Mouse (Mus musculus): ENCODE results near the gene Chrm2. TPM values are rescaled to one million over a fixed set of nuclear protein-coding genes. Genes with fewer than 3 reads are reported as not detected.
A peak's percentile ranks its signal among the peaks of the same experiment; 100 is the strongest.

Chrm2 gene
- 0.04 and 0.09 TPM in 2 replicates for polyA plus RNA-seq (2016; fragmentation: Nextera tagmentation; extraction: Ambion mirVana)

DNA sequence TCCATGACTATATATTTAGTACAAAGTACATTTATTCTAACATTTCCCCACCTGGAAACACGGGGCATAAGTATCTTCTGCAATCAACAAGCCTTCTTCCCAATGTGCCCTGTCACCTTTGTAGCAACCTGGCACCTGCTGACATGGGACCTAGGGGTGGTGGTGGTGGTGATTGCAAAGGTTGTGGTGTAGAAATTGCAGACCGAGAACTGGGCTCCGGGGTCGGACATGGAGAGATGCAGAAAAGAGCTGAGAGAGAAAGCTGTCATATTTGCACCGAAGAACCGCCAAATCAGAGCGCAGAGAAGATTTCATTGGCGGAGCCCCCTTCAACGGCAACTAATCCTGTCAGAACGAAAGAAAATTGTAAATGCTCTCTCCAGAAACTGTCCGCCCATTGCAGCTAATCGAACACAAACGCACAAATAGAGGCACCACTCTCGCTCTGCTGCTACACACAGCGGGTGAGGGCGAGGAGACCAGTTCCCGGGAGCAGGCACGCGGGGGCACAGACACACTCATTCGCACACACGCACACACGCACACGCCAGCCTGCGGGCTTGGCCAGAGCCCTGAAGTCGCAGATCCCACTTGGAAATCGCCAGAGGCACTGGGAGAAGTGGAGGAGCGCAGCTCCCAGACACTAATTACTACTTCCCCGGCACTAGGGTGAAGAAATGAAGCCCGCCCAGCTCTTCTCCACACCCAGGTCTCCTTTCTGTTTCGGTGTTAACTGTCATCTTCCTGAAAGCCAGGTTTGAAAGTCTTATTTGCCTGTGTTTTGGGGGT, at the start of gene Chrm2:
TSS of gene Chrm2 (plus strand) at position 473 of the 789 bp plus-strand sequence.
- Histone ChIP-seq H3K36me3 (no peaks in the 10 kb centered on the region), H3K9me3 (replicated peaks) (no peaks in the 10 kb centered on the region), H3K4me3 (peak within 1 kb of the TSS; percentile 53), H3K4me1 (peaks cover 19% of the 10 kb centered on the region), H3K27me3 (ENCODE audit: low read depth, poor library complexity, severe bottlenecking) (peaks cover 61% of the 10 kb centered on the region), H3K27ac (no peak within 1 kb of the TSS)
- DNase-seq (ENCODE audit: low spot score), result peak; percentile 54
- WGBS, result 3% methylated on average over 30 of the region's 30 CpGs

DNA sequence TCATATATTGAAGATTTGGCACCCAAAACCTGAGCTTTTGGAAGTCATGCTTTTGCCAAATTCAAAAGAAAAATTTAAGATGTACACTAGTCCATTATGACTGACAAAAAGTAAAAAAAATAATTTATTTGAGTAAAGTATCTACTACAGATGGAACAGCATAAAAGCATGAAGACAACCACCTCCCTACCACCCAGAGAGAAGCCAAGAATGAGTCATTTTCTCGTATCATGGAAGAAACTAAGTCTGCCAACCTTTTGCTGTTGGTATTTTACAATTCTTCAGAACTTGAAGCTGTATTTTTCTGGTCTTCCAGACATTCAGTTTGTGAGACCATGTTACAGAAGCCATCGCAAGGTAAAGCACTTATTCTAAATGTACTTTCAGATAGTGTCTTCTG, 13.9 kb upstream of the Chrm2 start:
- no peak for DNase-seq (ENCODE audit: low spot score)
- Histone ChIP-seq H3K4me3 (no peak overlapping the region), H3K27me3 (ENCODE audit: low read depth, poor library complexity, severe bottlenecking) (no peaks in the 10 kb centered on the region), H3K9me3 (replicated peaks) (no peaks in the 10 kb centered on the region), H3K27ac (no peak overlapping the region), H3K36me3 (no peaks in the 10 kb centered on the region), H3K4me1 (no peaks in the 10 kb centered on the region)
- 87% methylated on average over 2 of the region's 2 CpGs for WGBS

DNA sequence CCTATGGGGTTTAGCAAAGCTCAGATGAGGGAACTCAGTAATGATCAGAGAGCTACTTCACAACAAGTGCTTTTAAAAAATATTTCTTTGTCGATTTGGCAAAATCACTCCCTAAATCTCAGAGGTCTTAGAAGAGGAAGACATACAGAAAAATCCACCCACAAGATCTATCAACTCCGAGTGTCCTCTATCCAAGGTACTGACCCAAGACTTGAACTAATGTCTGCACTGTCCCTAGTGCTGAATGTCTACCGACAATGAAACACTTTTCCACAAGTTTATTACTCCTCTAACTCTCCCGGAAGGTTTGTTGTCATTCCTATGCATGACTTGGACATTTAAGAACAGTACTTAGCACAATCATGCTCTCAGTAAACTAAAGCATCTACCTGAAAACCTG, 9.9 kb upstream of the Chrm2 start:
- H3K4me3 ChIP-seq, result no peak overlapping the region
- no peaks in the 10 kb centered on the region for H3K4me1 ChIP-seq
- no peaks in the 10 kb centered on the region for H3K9me3 ChIP-seq (replicated peaks)
- WGBS, result 66% methylated on average over 4 of the region's 4 CpGs
- no peaks in the 10 kb centered on the region for H3K36me3 ChIP-seq
- no peaks in the 10 kb centered on the region for H3K27me3 ChIP-seq (ENCODE audit: low read depth, poor library complexity, severe bottlenecking)
- H3K27ac ChIP-seq, result no peak overlapping the region
- DNase-seq (ENCODE audit: low spot score), result no peak

DNA sequence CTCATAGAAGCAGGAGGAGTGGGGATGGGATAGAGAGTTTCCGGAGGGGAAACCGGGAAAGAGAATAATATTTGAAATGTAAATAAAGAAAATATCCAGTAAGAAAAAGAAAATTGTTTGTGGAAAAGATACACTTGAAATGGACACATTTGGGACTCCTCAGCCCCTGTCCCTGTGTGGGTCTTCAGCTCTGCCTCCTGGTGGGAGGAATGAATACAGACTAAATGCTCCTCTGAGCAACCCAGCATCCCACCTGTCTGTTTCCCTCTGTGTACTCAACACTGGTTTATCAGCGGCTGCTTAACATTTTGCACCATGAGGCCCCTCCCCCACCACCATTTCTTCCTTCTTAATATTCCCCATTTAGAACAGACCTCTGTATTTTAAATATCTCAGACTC, 3.8 kb upstream of the Chrm2 start:
- Histone ChIP-seq H3K4me1 (peaks cover 16% of the 10 kb centered on the region), H3K9me3 (replicated peaks) (no peaks in the 10 kb centered on the region), H3K27ac (no peak overlapping the region), H3K4me3 (no peak overlapping the region), H3K36me3 (no peaks in the 10 kb centered on the region), H3K27me3 (ENCODE audit: low read depth, poor library complexity, severe bottlenecking) (peaks cover 31% of the 10 kb centered on the region)
- DNase-seq (ENCODE audit: low spot score), result no peak
- WGBS, result 53% methylated on average over 3 of the region's 3 CpGs

DNA sequence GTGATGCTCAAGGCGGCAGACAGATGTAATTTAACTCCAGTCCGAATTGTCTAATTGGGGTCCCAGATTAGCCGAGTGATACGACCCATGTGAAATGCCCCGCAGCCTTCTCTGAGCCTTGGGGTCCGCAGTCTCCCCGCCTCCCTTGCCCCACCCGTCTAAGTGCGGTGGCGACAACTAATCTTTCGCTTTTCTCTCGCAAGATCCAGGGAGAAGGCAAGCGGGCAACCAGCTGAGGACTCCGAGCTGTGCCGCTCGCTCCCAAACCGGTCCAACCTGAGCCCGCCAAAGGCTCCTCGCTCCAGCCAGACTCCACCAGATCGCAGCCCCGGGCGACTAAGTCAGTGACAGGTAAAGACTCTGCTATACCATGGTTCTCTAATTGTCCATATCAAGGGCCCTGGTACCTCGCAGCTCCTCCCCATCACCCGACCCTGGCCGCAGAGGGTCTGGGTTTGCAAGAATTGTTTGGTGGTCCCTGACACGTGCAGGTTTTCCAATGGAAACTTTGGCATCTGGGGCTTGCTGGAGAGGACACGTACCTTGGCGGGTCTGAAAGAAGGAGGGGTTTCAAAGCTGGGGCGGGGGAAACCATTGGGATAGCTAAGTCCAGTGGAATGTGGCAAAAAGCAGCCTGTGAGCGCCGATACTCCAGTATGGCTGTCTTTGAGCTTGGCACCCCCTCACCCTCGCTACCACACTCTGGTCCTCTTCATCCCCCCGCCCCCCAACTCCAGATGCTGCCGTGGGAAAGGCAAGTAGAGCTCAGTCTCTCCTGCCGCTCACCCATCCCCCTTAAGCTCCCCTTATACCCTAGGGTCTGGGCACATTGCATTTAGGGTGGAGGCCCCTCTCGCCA, 746 bp downstream of the Chrm2 start:
- DNase-seq (ENCODE audit: low spot score), result peak; percentile 59
- Histone ChIP-seq H3K4me3 (peak overlapping the region; percentile 53), H3K4me1 (peaks cover 19% of the 10 kb centered on the region), H3K27me3 (ENCODE audit: low read depth, poor library complexity, severe bottlenecking) (peaks cover 61% of the 10 kb centered on the region), H3K9me3 (replicated peaks) (no peaks in the 10 kb centered on the region), H3K27ac (no peak overlapping the region), H3K36me3 (no peaks in the 10 kb centered on the region)
- 1% methylated on average over 36 of the region's 36 CpGs for WGBS

DNA sequence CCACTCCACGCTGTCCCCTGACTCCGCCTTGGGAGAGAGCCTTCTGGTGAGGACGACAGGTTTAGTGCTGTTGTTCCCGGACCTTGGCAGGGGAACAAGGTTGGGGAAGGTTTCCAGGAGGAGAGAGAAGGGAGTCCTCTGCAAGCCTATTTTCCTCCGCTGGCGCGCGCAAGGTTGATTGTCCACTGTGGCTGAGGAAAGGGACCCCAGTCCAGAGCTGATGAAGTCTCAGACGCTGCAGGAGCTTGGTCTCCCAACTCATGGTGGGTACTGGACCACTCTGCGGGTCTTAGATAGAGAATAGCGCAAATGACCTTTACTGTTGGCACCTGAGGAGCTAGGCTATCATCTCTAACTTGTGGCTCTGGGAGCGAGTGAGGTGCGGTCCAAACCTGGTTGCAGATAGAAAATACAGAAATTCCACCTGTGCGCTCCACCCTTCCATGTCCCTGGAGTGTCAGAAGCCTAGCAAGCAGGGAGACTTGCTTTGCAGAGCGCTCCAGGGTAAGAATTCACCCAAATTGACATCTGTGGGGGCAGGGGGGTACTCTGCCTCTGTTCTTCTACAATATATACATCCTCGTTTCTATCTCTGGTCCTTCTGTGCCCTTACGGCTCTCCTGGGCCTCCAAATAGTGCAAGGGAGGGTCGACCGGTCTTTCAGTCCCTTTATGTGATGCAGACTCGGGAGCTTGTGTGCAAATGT, 1.5 kb downstream of the Chrm2 start:
- H3K27me3 ChIP-seq (ENCODE audit: low read depth, poor library complexity, severe bottlenecking), result peaks cover 61% of the 10 kb centered on the region
- WGBS, result 28% methylated on average over 20 of the region's 20 CpGs
- no peaks in the 10 kb centered on the region for H3K9me3 ChIP-seq (replicated peaks)
- H3K36me3 ChIP-seq, result no peaks in the 10 kb centered on the region
- H3K27ac ChIP-seq, result no peak overlapping the region
- peak overlapping the region; percentile 53 for H3K4me3 ChIP-seq
- peaks cover 19% of the 10 kb centered on the region for H3K4me1 ChIP-seq
- no peak for DNase-seq (ENCODE audit: low spot score)

DNA sequence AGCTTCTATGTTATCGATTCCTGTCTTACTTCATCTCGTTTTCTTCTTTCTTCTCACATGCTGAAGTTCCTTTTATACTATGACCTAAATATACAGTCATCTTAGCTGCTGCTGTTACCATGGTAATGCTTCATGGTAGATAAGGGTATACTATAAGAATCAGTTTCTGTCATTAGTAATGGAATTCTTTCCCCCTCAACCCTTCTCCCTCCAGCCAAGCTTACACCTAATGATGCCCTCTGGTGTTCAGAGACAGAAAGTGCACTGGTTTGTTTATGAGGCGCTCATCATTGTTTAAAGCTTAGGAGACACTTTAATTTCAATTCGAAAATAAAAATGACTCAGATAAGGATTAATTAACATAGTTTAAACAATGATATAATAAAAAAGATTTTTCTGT, 5.8 kb downstream of the Chrm2 start:
- DNase-seq (ENCODE audit: low spot score), result no peak
- 68% methylated on average over 4 of the region's 4 CpGs for whole genome bisulfite sequencing
- H3K4me3 ChIP-seq, result no peak overlapping the region
- no peaks in the 10 kb centered on the region for H3K9me3 ChIP-seq (replicated peaks)
- peaks cover 35% of the 10 kb centered on the region for H3K27me3 ChIP-seq (ENCODE audit: low read depth, poor library complexity, severe bottlenecking)
- no peak overlapping the region for H3K27ac ChIP-seq
- H3K4me1 ChIP-seq, result peaks cover 7% of the 10 kb centered on the region
- no peaks in the 10 kb centered on the region for H3K36me3 ChIP-seq

DNA sequence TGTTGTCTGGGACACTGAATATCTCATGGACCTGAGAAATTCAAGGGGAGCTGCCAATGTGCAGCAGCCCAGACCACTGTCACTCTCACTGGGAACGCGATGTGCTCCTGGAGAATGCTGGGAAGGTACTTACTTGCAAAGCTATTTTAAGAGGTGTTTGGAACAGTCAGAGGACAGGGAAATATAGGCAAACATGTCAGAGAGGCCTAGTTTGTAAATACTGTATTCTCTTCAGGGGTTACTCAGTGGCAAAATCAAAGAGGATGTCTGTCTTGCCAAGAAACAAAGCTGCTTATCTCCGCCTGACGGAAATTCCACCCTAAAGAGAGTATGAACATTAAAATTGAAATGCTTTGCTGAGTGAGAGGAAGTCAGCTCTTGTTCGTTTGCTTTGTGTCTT, 17.3 kb downstream of the Chrm2 start:
- Histone ChIP-seq H3K4me1 (no peaks in the 10 kb centered on the region), H3K4me3 (no peak overlapping the region), H3K9me3 (replicated peaks) (no peaks in the 10 kb centered on the region), H3K27ac (no peak overlapping the region), H3K36me3 (no peaks in the 10 kb centered on the region), H3K27me3 (ENCODE audit: low read depth, poor library complexity, severe bottlenecking) (no peaks in the 10 kb centered on the region)
- DNase-seq (ENCODE audit: low spot score), result no peak
- 77% methylated on average over 5 of the region's 5 CpGs for WGBS

DNA sequence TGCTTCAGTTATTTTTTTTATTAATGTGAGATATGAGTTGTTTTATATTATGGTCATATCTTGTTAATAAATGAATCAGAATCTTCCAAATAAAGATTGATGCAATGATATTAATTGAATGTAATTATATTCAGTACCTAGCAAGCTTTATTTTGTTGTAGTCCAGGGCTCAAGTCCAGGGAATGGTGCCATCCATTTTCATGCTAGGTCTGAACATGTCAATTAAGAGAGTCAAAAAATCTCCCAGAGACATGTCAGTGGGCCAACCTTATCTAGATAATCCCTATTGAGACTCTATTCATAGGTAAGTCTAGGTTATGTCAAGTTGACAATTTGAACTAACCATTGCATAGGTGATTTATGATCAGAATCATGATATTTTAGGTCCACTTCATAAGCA, 21.1 kb downstream of the Chrm2 start:
- Histone ChIP-seq H3K27me3 (ENCODE audit: low read depth, poor library complexity, severe bottlenecking) (no peaks in the 10 kb centered on the region), H3K4me3 (no peak overlapping the region), H3K27ac (no peak overlapping the region), H3K9me3 (replicated peaks) (no peaks in the 10 kb centered on the region), H3K36me3 (no peaks in the 10 kb centered on the region), H3K4me1 (no peaks in the 10 kb centered on the region)
- no peak for DNase-seq (ENCODE audit: low spot score)

DNA sequence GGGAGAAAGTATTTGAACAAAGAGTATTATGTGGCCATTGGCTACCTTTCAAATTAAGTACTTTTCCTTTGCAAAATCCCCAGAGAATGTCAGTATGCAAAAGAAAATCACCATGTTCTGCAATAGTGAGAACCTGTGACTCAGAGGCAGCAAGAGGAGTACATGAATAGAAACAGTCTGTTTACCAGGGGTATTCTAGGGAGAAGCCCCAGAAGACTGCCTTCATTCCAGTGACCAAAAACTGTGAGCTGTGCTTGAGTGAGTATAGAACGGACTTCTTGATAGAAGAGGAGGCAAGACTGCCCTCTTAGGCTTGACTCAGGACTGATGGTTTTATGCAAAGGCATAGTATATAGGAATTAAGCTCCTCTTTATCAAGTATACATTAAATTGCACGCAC, 22.2 kb downstream of the Chrm2 start:
- no peak for DNase-seq (ENCODE audit: low spot score)
- Histone ChIP-seq H3K9me3 (replicated peaks) (no peaks in the 10 kb centered on the region), H3K27me3 (ENCODE audit: low read depth, poor library complexity, severe bottlenecking) (no peaks in the 10 kb centered on the region), H3K4me1 (no peaks in the 10 kb centered on the region), H3K4me3 (no peak overlapping the region), H3K36me3 (no peaks in the 10 kb centered on the region), H3K27ac (no peak overlapping the region)
- 85% methylated on average over 2 of the region's 2 CpGs for WGBS

DNA sequence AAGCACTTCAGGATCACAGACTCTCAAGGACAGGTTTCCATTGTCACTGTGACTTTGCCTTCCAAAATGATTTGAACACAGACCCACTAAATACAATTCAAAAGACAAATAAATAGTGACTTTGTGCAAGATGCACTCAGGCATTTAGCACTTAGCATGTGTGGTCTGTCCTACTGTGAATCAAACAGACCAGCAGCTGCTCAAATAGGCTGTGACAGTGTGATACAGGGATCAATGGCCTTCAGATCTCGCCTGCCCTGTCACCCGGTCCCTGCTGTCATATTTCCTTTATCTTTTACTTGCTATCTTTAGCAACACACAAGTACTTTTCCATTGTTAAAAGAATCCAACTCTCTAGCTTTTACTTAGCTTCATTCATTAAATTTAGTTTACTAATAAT, 31.8 kb downstream of the Chrm2 start:
- Histone ChIP-seq H3K27ac (no peak overlapping the region), H3K36me3 (no peaks in the 10 kb centered on the region), H3K27me3 (ENCODE audit: low read depth, poor library complexity, severe bottlenecking) (no peaks in the 10 kb centered on the region), H3K9me3 (replicated peaks) (no peaks in the 10 kb centered on the region), H3K4me1 (no peaks in the 10 kb centered on the region), H3K4me3 (no peak overlapping the region)
- DNase-seq (ENCODE audit: low spot score), result no peak
- 66% methylated on average over 2 of the region's 2 CpGs for WGBS

DNA sequence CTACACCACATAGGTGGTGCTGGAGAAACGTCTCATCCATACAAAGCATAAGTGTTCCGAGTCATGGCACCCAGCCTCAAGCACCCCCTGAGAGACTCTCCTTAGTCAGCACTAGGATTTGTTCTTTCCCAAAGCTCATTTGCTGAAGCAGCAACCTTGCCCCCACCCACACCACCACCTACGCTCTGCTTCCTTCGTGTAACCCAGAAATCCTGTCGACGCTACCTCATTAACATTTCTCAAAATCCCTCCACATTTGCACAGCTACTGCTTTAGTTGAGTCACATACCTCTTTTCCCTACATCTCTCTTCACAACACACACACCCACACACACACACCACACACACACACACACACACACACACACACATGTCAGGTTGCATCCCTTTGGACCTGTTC, 50.1 kb downstream of the Chrm2 start:
- WGBS, result 91% methylated on average over 6 of the region's 6 CpGs
- H3K9me3 ChIP-seq (replicated peaks), result no peaks in the 10 kb centered on the region
- no peaks in the 10 kb centered on the region for H3K27me3 ChIP-seq (ENCODE audit: low read depth, poor library complexity, severe bottlenecking)
- DNase-seq (ENCODE audit: low spot score), result no peak
- H3K36me3 ChIP-seq, result no peaks in the 10 kb centered on the region
- H3K4me3 ChIP-seq, result no peak overlapping the region
- H3K27ac ChIP-seq, result no peak overlapping the region
- H3K4me1 ChIP-seq, result no peaks in the 10 kb centered on the region

DNA sequence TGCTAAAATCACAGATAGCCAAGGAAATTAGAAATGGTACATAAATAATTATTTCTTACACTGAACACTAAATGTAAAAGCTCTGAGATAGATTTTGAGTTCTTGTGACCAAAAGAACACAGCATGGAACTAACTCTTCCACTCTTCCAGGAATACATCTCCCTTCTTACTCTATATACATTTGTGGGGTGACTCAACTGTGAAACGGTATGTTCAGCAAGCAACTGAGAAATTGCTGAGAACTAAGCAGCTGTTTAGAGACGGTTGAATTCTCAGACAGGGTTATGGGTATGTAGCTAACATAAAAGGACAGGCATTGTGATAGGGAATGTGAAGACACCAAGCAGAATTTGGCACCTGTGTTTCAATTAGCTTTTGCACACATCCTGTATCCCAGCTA, 51.3 kb downstream of the Chrm2 start:
- no peaks in the 10 kb centered on the region for H3K9me3 ChIP-seq (replicated peaks)
- no peaks in the 10 kb centered on the region for H3K27me3 ChIP-seq (ENCODE audit: low read depth, poor library complexity, severe bottlenecking)
- no peak overlapping the region for H3K27ac ChIP-seq
- 86% methylated on average over 2 of the region's 2 CpGs for WGBS
- no peak overlapping the region for H3K4me3 ChIP-seq
- no peaks in the 10 kb centered on the region for H3K36me3 ChIP-seq
- H3K4me1 ChIP-seq, result no peaks in the 10 kb centered on the region
- DNase-seq (ENCODE audit: low spot score), result no peak
